Mouse (Mus musculus): ENCODE measurements around the gene Slc9a9. TPM values are rescaled to one million over a fixed set of nuclear protein-coding genes. Genes with fewer than 3 reads are reported as not detected.

The Slc9a9 gene
- polyA plus RNA-seq, 1 experiment = 0.03 TPM

DNA sequence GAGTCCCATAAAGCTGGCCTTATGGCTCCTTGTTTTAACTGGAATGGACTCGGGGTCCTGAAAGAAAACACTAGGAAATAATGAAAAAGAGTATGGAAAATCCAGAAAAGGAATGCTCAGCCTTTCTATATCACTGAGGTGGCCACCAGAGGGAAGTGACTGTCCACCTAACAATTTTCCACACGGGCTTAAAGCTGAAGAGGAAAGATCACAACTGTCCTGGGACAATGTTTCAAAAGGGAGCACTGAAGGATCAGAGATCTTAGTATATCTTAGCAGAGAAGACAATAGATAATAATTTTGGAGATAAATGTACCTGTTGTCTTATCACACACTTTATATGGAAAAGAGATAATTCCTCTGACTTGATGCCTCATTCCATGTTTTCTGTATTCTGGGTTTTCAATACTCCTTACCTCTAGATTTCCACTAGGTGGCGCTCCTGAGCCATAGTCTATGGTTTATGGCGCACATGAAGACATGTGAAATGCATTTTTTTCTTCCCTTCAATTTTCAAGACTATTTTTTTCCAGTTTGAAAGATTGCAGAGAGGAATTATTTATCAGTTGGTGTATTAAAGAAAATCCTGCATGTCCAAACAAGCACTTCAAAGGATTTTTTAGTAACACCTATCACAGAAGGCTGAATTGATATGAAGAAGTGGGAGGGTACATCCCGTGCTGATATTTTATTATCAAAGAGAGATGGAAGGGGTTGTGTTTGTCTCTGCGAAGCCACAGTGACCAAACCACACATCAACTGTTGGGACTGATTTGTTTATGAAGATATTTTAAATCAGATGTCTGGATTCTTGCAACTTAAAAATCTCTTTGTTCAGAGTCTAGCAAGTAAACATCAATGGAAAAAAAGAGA lies 69.1 kb downstream of the Slc9a9 start:
- H3K27me3 ChIP-seq (ENCODE audit: control insufficient read depth) = no peaks in the 10 kb centered on the region
- no peaks in the 10 kb centered on the region for H3K4me1 ChIP-seq (ENCODE audit: control insufficient read depth)
- H3K9me3 ChIP-seq (ENCODE audit: control insufficient read depth, low read length) = no peaks in the 10 kb centered on the region
- H3K4me3 ChIP-seq (replicated peaks) = no peak overlapping the region
- TF ChIP-seq TAL1 (IDR thresholded peaks at IDR 0.05; ENCODE audit: low read length) = no peak
- TF ChIP-seq GATA1 (IDR thresholded peaks at IDR 0.05; ENCODE audit: low read length) = no peak
- H3K36me3 ChIP-seq (ENCODE audit: control insufficient read depth) = no peaks in the 10 kb centered on the region

DNA sequence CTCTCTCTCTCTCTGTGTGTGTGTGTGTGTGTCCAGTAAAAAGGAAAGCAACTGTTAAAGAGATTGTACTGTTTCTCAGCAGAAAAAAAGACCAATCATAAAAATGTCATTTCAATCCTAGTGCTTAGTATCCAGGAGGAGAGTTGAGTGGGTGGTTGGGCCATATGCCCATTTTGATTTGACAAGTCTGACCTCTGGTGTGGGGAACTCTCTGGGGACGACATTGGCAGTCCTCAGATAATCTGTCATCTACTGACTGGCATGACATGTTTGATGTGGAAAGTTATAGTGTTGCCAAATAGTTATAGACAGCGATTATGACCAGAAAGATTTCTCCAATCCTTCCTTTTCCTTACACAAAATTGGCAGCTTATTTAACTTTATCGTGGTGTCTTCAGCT lies 71.1 kb downstream of the Slc9a9 start:
- TF ChIP-seq GATA1 (IDR thresholded peaks at IDR 0.05; ENCODE audit: low read length) = no peak
- no peak for TF ChIP-seq TAL1 (IDR thresholded peaks at IDR 0.05; ENCODE audit: low read length)
- Histone ChIP-seq H3K4me3 (replicated peaks) (no peak overlapping the region), H3K9me3 (ENCODE audit: control insufficient read depth, low read length) (no peaks in the 10 kb centered on the region), H3K36me3 (ENCODE audit: control insufficient read depth) (no peaks in the 10 kb centered on the region), H3K27me3 (ENCODE audit: control insufficient read depth) (no peaks in the 10 kb centered on the region), H3K4me1 (ENCODE audit: control insufficient read depth) (no peaks in the 10 kb centered on the region)

DNA sequence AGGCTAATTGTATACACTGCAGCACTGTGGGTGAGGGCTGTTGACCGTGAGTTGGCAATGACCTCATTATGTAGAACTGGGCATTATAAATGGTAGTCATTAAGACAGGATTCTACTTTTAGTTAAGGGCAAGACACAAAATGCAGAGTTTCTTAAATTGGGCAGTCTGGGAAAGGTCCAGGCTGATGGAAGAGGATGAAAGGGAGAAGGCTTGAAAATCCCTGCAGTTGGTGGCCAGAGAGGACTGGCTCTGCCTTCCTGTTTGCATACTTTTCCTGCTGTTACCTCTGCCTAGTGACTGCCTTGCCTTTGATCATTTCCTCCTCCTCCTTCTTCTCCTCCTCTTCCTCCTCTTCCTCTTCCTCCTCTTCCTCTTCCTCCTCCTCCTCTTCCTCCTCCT lies 73.6 kb downstream of the Slc9a9 start:
- H3K4me3 ChIP-seq (replicated peaks) = no peak overlapping the region
- no peaks in the 10 kb centered on the region for H3K4me1 ChIP-seq (ENCODE audit: control insufficient read depth)
- H3K36me3 ChIP-seq (ENCODE audit: control insufficient read depth) = no peaks in the 10 kb centered on the region
- no peaks in the 10 kb centered on the region for H3K9me3 ChIP-seq (ENCODE audit: control insufficient read depth, low read length)
- H3K27me3 ChIP-seq (ENCODE audit: control insufficient read depth) = no peaks in the 10 kb centered on the region
- TF ChIP-seq TAL1 (IDR thresholded peaks at IDR 0.05; ENCODE audit: low read length) (no peak), GATA1 (IDR thresholded peaks at IDR 0.05; ENCODE audit: low read length) (no peak)

DNA sequence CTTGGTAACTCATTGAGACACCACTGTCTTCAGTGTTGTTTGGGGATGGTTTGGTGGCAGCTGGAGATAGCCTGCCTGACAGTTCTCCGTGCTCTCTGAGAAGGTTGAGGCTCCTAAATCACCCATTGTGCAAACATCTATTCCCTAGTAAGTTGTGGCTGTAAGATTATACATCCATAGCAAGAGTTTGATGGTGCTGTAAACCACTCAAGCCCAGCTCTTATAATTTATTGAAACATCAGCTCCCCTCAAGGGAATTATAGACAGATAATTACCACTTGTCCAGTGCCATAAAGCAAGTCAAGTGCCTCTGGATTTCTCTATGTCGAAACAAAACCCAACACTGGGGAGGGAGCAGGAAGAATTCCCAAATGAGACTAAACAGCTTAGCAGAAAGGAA lies 78.8 kb downstream of the Slc9a9 start:
- no peaks in the 10 kb centered on the region for H3K27me3 ChIP-seq (ENCODE audit: control insufficient read depth)
- TF ChIP-seq TAL1 (IDR thresholded peaks at IDR 0.05; ENCODE audit: low read length) (no peak), GATA1 (IDR thresholded peaks at IDR 0.05; ENCODE audit: low read length) (no peak)
- no peak overlapping the region for H3K4me3 ChIP-seq (replicated peaks)
- no peaks in the 10 kb centered on the region for H3K9me3 ChIP-seq (ENCODE audit: control insufficient read depth, low read length)
- H3K36me3 ChIP-seq (ENCODE audit: control insufficient read depth) = no peaks in the 10 kb centered on the region
- H3K4me1 ChIP-seq (ENCODE audit: control insufficient read depth) = no peaks in the 10 kb centered on the region

DNA sequence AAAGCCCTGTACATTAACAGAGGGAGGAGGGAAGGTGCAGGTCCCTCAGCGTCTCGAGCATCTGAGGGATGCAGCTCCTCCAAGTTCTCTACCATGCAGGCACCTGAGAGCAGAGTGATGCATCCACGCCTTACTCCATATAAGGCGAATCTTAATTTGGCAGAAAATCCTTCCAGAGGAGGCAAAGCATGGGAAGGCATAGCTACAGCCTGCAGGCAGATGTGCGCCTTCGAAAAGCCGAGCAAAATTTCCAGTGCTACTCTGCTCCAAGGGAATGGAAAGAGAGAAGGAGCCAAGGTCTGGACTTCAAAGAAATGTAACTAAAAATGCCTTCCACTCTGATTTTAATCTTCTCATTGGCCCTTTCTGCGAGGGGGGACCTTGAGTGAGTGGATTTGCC lies 80.5 kb downstream of the Slc9a9 start:
- H3K36me3 ChIP-seq (ENCODE audit: control insufficient read depth) = no peaks in the 10 kb centered on the region
- no peak overlapping the region for H3K4me3 ChIP-seq (replicated peaks)
- no peaks in the 10 kb centered on the region for H3K9me3 ChIP-seq (ENCODE audit: control insufficient read depth, low read length)
- no peaks in the 10 kb centered on the region for H3K4me1 ChIP-seq (ENCODE audit: control insufficient read depth)
- H3K27me3 ChIP-seq (ENCODE audit: control insufficient read depth) = no peaks in the 10 kb centered on the region
- TF ChIP-seq TAL1 (IDR thresholded peaks at IDR 0.05; ENCODE audit: low read length) (no peak), GATA1 (IDR thresholded peaks at IDR 0.05; ENCODE audit: low read length) (no peak)

DNA sequence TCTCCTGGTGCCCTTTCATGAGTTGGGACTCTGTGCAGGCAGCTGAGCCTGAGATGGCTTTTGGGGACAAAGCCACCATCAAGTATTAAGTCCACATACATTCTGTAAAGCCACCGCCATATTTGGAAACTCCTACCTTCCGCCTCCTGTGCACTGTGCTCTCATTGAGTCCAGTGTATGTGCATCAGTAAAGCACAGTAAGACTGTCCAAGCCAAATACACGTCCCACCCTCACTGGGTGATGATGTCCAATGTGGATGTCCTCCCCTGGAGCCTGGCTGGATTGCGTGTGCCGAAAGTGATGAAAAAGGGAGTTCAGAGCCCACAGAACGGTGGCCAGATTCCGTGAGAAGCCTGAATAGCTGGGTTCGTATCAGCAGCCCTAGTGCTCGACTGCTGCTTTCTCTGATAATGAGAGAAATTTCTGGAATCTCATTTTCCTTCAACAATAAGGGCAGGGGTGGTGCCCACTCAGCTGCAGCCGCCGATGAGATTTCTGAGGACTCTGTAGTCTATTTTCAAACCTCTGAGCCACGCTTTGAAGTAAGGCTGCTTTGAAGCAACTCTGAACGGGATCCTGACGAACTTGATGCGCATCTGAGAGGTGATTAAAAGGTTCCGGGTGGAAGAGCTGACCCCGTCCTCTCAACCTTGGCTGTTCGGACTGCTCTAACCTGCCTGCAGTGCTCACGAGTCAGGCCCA lies 81.4 kb downstream of the Slc9a9 start:
- Histone ChIP-seq H3K36me3 (ENCODE audit: control insufficient read depth) (no peaks in the 10 kb centered on the region), H3K9me3 (ENCODE audit: control insufficient read depth, low read length) (no peaks in the 10 kb centered on the region), H3K4me1 (ENCODE audit: control insufficient read depth) (no peaks in the 10 kb centered on the region), H3K27me3 (ENCODE audit: control insufficient read depth) (no peaks in the 10 kb centered on the region), H3K4me3 (replicated peaks) (no peak overlapping the region)
- TF ChIP-seq TAL1 (IDR thresholded peaks at IDR 0.05; ENCODE audit: low read length) (no peak), GATA1 (IDR thresholded peaks at IDR 0.05; ENCODE audit: low read length) (no peak)

DNA sequence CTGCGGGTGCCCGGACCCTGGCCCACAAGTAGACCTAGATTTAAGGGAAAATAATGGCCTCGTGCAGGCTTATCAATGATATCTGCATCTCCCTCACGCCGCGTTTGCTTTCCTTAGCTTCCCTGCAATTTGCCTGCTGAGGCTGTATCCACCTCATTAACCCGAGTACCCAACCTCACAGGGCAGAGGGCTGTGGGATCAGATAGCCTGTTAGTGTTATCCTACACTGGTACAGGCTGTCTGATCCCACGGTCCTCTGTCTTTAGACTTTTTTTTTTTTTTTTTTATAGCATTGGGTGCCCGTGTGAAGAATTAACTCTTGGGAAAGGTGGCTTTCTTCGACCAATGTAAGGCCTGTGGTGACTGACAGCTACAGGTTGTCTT lies 81.9 kb downstream of the Slc9a9 start:
- H3K36me3 ChIP-seq (ENCODE audit: control insufficient read depth) = no peaks in the 10 kb centered on the region
- H3K4me1 ChIP-seq (ENCODE audit: control insufficient read depth) = no peaks in the 10 kb centered on the region
- no peak overlapping the region for H3K4me3 ChIP-seq (replicated peaks)
- H3K27me3 ChIP-seq (ENCODE audit: control insufficient read depth) = no peaks in the 10 kb centered on the region
- no peak for TF ChIP-seq TAL1 (IDR thresholded peaks at IDR 0.05; ENCODE audit: low read length)
- no peak for TF ChIP-seq GATA1 (IDR thresholded peaks at IDR 0.05; ENCODE audit: low read length)
- H3K9me3 ChIP-seq (ENCODE audit: control insufficient read depth, low read length) = no peaks in the 10 kb centered on the region

DNA sequence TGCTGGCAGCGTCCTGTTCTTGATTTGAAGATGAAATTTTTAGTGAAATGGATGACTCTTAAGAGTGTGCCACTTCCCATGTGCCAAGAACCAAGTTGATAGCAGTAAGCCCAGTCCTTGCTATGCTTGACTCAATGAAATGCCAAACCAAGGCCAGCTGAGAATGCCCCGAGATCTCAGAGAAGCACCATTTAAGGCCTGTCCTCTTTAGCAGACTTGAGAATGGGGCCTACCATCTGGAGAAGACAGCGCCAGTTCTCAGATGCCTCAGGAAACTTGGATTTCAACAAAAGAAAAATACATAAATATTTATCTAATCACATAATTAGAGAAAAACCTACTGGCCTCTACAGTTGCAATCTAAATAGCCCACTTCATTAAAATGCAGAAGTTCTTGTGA lies 82.4 kb downstream of the Slc9a9 start:
- no peak overlapping the region for H3K4me3 ChIP-seq (replicated peaks)
- H3K4me1 ChIP-seq (ENCODE audit: control insufficient read depth) = no peaks in the 10 kb centered on the region
- no peaks in the 10 kb centered on the region for H3K27me3 ChIP-seq (ENCODE audit: control insufficient read depth)
- no peaks in the 10 kb centered on the region for H3K9me3 ChIP-seq (ENCODE audit: control insufficient read depth, low read length)
- TF ChIP-seq TAL1 (IDR thresholded peaks at IDR 0.05; ENCODE audit: low read length) (no peak), GATA1 (IDR thresholded peaks at IDR 0.05; ENCODE audit: low read length) (no peak)
- no peaks in the 10 kb centered on the region for H3K36me3 ChIP-seq (ENCODE audit: control insufficient read depth)

DNA sequence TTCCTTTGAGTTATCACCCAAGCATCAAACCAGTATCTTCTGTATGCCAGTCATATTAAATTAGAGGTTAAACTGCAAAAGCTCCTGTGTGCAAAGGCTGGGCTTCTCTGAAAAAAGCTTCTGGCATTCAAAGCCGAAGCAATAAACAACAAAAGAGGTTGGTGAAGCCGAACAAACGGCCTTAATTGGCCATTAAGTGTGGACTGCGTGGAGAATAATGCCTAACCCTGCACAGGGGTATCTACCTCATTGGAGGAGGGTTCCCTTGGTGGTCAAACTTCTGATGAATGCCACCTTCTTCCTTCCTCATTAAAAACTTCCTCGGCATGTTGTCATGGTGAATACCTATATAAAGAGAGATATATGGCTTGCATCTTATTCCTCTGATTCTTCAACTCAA lies 90.2 kb downstream of the Slc9a9 start:
- no peaks in the 10 kb centered on the region for H3K27me3 ChIP-seq (ENCODE audit: control insufficient read depth)
- no peaks in the 10 kb centered on the region for H3K4me1 ChIP-seq (ENCODE audit: control insufficient read depth)
- no peaks in the 10 kb centered on the region for H3K36me3 ChIP-seq (ENCODE audit: control insufficient read depth)
- H3K9me3 ChIP-seq (ENCODE audit: control insufficient read depth, low read length) = no peaks in the 10 kb centered on the region
- TF ChIP-seq GATA1 (IDR thresholded peaks at IDR 0.05; ENCODE audit: low read length) (no peak), TAL1 (IDR thresholded peaks at IDR 0.05; ENCODE audit: low read length) (no peak)
- H3K4me3 ChIP-seq (replicated peaks) = no peak overlapping the region
